Mouse (Mus musculus) cortical plate, adult 2 months (tissue): Measurements from ENCODE around the gene Nck2. TPM values are rescaled to one million over a fixed set of nuclear protein-coding genes. Genes with fewer than 3 reads are reported as not detected.

ENCODE experiments used
- H3K27ac ChIP-seq: fragments of 200-500 bp; 2 replicates; pipeline ENCODE4 v1.5.1; 2012; ENCODE audit warnings: low read length, control low read depth, inconsistent platforms; ENCODE audit not compliant: insufficient read depth
- H3K4me1 ChIP-seq: fragments of 200-500 bp; 2 replicates; pipeline ENCODE4 v1.6.1; 2011; ENCODE audit warnings: low read length; ENCODE audit not compliant: control insufficient read depth, insufficient read depth
- H3K4me3 ChIP-seq: fragments of 200-500 bp; 2 replicates; pipeline ENCODE4 v1.5.1; 2011; ENCODE audit warnings: mild to moderate bottlenecking, low read length, control low read depth; ENCODE audit not compliant: insufficient read depth
- CTCF ChIP-seq: fragments of 200-500 bp; IDR thresholded peaks from 2 replicates; pipeline ENCODE4 v1.5.1; 2011; ENCODE audit warnings: mild to moderate bottlenecking, control low read depth, low read length; ENCODE audit not compliant: insufficient read depth; ENCODE audit errors: extremely low read depth
- POLR2A ChIP-seq: fragments of 200-500 bp; IDR thresholded peaks from 2 replicates; pipeline ENCODE4 v1.6.1; 2011; ENCODE audit warnings: mild to moderate bottlenecking, low read length, control low read depth; ENCODE audit not compliant: insufficient read depth; ENCODE audit errors: extremely low read depth
- polyA plus RNA-seq: library from polyadenylated mRNA; depleted of rRNA; stranded (reverse); fragments of >200 nt; gene quantifications from 2 replicates; pipeline ENCODE4 v1.2.3, GENCODE M21; 2012

The Nck2 gene
- polyA plus RNA-seq, 1 experiment, result 29.0 TPM

- no peak for TF ChIP-seq POLR2A
- Histone ChIP-seq H3K4me3 (no peak overlapping the region), H3K27ac (no peak overlapping the region), H3K4me1 (no peaks in the 10 kb centered on the region)
Measured at GRCm38 (mm10) chr1:43574793-43575304, 130.5 kb downstream of the Nck2 start.

- TF ChIP-seq CTCF (no peak), POLR2A (no peak)
- no peak overlapping the region for H3K27ac ChIP-seq
- H3K4me3 ChIP-seq, result no peak overlapping the region
- no peaks in the 10 kb centered on the region for H3K4me1 ChIP-seq
Measured at GRCm38 (mm10) chr1:43577371-43577770, 133.0 kb downstream of the Nck2 start.

DNA sequence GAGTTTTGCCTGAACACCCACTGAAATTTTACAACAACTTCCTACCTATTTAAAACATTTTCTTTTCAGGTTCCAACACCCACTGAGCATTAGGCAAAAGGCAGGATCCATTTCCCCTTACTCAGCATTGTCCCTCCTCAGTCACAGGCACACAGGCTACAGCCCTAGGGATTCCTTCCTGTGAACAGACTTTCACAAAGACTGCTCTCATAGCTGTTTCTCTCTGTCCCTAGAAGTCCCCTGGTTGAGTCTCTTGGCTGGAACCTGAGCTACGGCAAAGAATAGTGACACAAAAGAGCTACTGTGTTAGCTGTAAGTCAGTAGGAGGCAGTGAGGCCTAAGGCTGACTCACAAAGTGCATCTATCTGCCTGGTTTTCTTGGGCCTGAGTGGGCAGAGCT, 139.2 kb downstream of the Nck2 start:
- TF ChIP-seq CTCF (no peak), POLR2A (no peak)
- Histone ChIP-seq H3K4me1 (no peaks in the 10 kb centered on the region), H3K27ac (no peak overlapping the region), H3K4me3 (no peak overlapping the region)

DNA sequence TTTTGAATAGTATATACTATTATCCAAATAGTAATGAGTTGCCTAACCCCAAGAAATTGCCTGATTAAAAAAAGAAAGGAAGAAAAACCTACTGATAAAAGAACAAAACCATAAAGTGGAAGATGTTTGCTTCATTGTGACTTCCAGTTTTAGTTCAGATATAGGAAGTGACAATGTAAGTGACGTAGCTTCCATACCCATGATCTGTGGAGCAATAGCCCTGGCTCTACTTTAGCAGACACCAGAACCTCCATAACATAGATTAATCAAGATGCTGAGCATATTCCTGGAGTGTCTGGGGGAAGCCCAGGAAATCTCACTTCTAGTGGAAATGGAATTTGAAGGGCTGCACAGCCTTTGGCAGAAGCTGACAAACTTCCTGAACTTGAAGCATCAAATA, 144.6 kb downstream of the Nck2 start:
- TF ChIP-seq POLR2A (no peak), CTCF (no peak)
- no peak overlapping the region for H3K27ac ChIP-seq
- H3K4me1 ChIP-seq, result no peaks in the 10 kb centered on the region
- H3K4me3 ChIP-seq, result no peak overlapping the region

GRCm38 (mm10) chr1:43589910-43590309, 145.5 kb downstream of the Nck2 start:
- Histone ChIP-seq H3K4me1 (no peaks in the 10 kb centered on the region), H3K27ac (no peak overlapping the region), H3K4me3 (no peak overlapping the region)
- TF ChIP-seq CTCF (no peak), POLR2A (no peak)

- Histone ChIP-seq H3K4me3 (no peak overlapping the region), H3K4me1 (no peaks in the 10 kb centered on the region; the same call in 1 of the 2 replicates), H3K27ac (no peak overlapping the region)
- TF ChIP-seq CTCF, result no peak
- TF ChIP-seq POLR2A, result no peak
Measured at GRCm38 (mm10) chr1:43590727-43591126, 146.3 kb downstream of the Nck2 start.

DNA sequence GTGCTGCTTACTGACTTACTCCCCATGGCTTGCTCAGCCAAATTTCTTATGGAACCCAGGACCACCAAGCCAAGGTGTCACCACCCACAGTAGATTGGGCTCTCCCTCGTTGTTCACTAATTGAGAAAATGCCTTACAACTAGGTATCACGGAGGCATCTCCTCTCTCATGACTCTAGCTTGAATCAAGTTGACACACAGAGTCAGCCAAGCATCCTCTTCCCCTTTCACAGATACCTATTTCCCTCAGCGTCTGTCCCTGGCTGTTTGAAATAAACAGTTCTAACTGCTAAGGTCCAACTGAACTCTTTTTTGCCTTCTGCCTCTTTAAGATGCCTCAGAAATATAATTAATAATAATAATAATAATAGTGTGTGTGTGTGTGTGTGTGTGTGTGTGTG, 148.7 kb downstream of the Nck2 start:
- H3K4me3 ChIP-seq, result no peak overlapping the region
- H3K27ac ChIP-seq, result no peak overlapping the region
- H3K4me1 ChIP-seq, result no peaks in the 10 kb centered on the region; the same call in 1 of the 2 replicates
- no peak for TF ChIP-seq POLR2A
- no peak for TF ChIP-seq CTCF

DNA sequence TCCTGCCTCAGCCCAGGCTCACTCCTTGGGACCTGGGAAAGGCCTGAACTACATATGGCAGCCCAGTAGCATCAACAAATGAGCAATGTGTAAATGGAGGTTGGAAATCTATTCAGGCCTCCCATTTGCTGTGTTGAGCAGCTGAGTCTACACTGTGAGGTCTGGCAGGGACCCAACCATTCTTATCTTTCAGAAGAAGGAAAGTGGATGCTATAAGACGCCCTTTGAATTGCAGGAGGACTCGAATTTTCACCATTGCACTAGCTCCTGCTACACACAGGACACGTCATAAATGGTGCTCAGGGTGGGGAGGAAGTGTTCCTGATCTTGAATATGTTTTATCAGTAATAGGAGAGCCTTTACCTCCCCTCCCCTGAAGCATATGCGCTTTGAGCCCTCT, 150.4 kb downstream of the Nck2 start:
- Histone ChIP-seq H3K4me1 (no peaks in the 10 kb centered on the region; the same call in 1 of the 2 replicates), H3K4me3 (no peak overlapping the region), H3K27ac (no peak overlapping the region)
- TF ChIP-seq POLR2A, result no peak
- TF ChIP-seq CTCF, result no peak

- Histone ChIP-seq H3K4me1 (no peaks in the 10 kb centered on the region; the same call in 1 of the 2 replicates), H3K27ac (no peak overlapping the region)
- TF ChIP-seq CTCF (no peak), POLR2A (no peak)
Measured at GRCm38 (mm10) chr1:43597731-43598130, 153.4 kb downstream of the Nck2 start.

GRCm38 (mm10) chr1:43599483-43599882, 155.1 kb downstream of the Nck2 start:
- no peak overlapping the region for H3K4me3 ChIP-seq
- TF ChIP-seq CTCF (no peak), POLR2A (no peak)
- no peaks in the 10 kb centered on the region; the same call in 1 of the 2 replicates for H3K4me1 ChIP-seq
- no peak overlapping the region for H3K27ac ChIP-seq

More at GRCm38 (mm10) chr1:43597731-43598130, 153.4 kb downstream of the Nck2 start:
- no peak overlapping the region for H3K4me3 ChIP-seq

DNA sequence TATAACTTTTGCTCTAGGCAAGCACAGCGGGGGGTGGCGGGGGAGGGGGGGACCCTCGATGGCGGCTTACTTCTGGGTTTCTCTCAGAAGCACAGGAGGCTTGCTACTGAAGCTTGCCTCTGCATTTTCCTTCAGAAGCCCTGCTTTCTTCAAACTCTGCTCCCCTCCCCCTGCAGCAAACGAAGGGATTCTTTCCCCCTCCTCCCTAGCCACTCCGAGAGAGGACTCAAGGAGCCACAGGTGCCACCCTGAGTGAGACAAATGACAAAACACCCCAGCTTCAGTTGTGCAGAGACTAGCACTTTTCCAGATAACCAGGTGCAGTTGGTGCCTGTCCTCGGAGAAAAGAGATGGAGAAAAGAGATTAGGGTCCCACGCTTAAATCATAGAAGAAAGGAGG, 156.7 kb downstream of the Nck2 start:
- no peak overlapping the region for H3K4me3 ChIP-seq
- no peak overlapping the region for H3K27ac ChIP-seq
- TF ChIP-seq CTCF (no peak), POLR2A (no peak)
- no peaks in the 10 kb centered on the region; the same call in 1 of the 2 replicates for H3K4me1 ChIP-seq
